Mouse (Mus musculus) hindbrain, embryonic 10.5 days (tissue): ENCODE data around the gene Rab5b. TPM values are rescaled to one million over a fixed set of nuclear protein-coding genes. Genes with fewer than 3 reads are reported as not detected.
"Not testable (repeated sequence)": the region's sequence is repeated elsewhere in the genome, so short reads cannot be mapped to it uniquely, and the experiment has no call there.

Experiments
- DNase-seq: peaks from one replicate; pipeline ENCODE4 v3.0.0-alpha.2; 2017; ENCODE audit warnings: low spot score
- H3K27ac ChIP-seq: fragments of 300-500 bp; sonication (generic); 2 replicates; pipeline ENCODE4 v1.5.1; 2016; ENCODE audit warnings: mild to moderate bottlenecking, moderate library complexity
- H3K27me3 ChIP-seq: fragments of 300-500 bp; sonication (generic); 2 replicates; pipeline ENCODE4 v1.6.1; 2016; ENCODE audit warnings: mild to moderate bottlenecking; ENCODE audit not compliant: poor library complexity, insufficient read depth, severe bottlenecking
- H3K36me3 ChIP-seq: fragments of 300-500 bp; sonication (generic); 2 replicates; pipeline ENCODE4 v1.6.1; 2016; ENCODE audit warnings: mild to moderate bottlenecking, moderate library complexity
- H3K4me1 ChIP-seq: fragments of 300-500 bp; sonication (generic); replicated peaks from 2 replicates; pipeline ENCODE4 v1.6.1; 2016; ENCODE audit warnings: mild to moderate bottlenecking
- H3K4me3 ChIP-seq: fragments of 300-500 bp; sonication (generic); 2 replicates; pipeline ENCODE4 v1.5.1; 2016; ENCODE audit warnings: mild to moderate bottlenecking, moderate library complexity
- H3K9me3 ChIP-seq: fragments of 300-500 bp; sonication (generic); 2 replicates; pipeline ENCODE4 v1.6.1; 2016; ENCODE audit warnings: mild to moderate bottlenecking, moderate library complexity
- WGBS: fragments of 180-500 bp; shearing (Covaris S2); methylation state at CpG from one replicate; pipeline ENCODE4 v1.1.7; 2016; 5-methylcytosine and 5-hydroxymethylcytosine counted together
- polyA plus RNA-seq: library from polyadenylated mRNA; unstranded; fragments of >200 nt; fragmentation: Nextera tagmentation; extraction: Ambion mirVana; gene quantifications from 2 replicates; pipeline ENCODE4 v1.2.1, GENCODE M21; 2016

The Rab5b gene
- polyA plus RNA-seq, 1 experiment from 2014 or later = 86.0 TPM

DNA sequence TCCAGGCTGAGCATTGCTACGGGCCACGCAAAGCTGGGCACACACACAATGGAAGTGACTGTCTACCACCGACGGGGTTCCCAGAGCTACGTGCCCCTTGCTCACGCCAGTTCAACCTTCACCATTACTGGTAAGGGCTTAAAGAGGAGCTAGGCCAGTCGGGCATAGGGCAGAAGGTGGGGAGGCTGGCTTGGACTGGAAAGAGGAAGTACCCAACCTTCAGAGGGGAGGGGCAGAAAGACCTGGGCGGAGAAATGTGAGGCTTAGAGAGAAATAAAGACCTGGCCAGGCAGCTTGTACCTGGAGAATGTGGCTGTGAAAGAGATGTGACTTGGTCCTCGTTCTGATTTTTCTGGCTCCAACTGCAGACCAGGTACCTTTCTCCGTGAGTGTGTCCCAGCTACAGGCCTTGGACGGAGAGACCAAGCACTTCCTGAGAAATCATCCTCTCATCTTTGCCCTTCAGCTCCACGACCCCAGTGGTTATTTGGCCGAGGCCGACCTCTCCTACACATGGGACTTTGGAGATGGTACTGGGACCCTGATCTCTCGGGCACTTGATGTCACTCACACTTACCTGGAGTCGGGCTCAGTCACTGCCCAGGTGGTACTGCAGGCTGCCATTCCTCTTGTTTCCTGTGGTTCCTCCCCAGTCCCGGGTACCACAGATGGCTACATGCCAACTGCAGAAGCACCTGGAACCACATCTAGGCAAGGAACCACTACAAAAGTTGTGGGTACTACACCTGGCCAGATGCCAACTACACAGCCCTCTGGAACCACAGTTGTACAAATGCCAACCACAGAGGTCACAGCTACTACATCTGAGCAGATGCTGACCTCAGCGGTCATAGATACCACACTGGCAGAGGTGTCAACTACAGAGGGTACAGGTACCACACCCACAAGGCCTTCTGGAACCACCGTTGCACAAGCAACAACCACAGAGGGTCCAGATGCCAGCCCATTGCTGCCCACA is 19.8 kb upstream of the Rab5b start:
- H3K4me3 ChIP-seq = no peak overlapping the region
- DNase-seq = no peak
- H3K36me3 ChIP-seq = no peaks in the 10 kb centered on the region
- no peak overlapping the region for H3K27ac ChIP-seq
- no peaks in the 10 kb centered on the region for H3K4me1 ChIP-seq
- H3K9me3 ChIP-seq = no peaks in the 10 kb centered on the region
- H3K27me3 ChIP-seq = no peaks in the 10 kb centered on the region
- 91% methylated on average over 19 of the region's 19 CpGs for WGBS

GRCm38 (mm10) chr10:128711318-128711717 is 15.3 kb upstream of the Rab5b start:
- WGBS = 95% methylated on average over 7 of the region's 7 CpGs

GRCm38 (mm10) chr10:128705317-128705693 is 9.2 kb upstream of the Rab5b start:
- H3K27ac ChIP-seq = peak overlapping the region; percentile 95

More at GRCm38 (mm10) chr10:128711318-128711717, 15.3 kb upstream of the Rab5b start:
- H3K4me3 ChIP-seq, DNase-seq, H3K36me3 ChIP-seq, H3K27me3 ChIP-seq, H3K4me1 ChIP-seq, H3K27ac ChIP-seq, H3K9me3 ChIP-seq: not testable (repeated sequence)

GRCm38 (mm10) chr10:128704491-128705316 is 8.6 kb upstream of the Rab5b start, which contains the start of gene Cdk2:
TSS of gene Cdk2 (minus strand) at chr10:128705031.
- Histone ChIP-seq H3K27me3 (0 out of 2 replicates have a peak, but pooled peaks cover 2% of the 10 kb centered on the region), H3K4me3 (peak within 1 kb of the TSS; percentile 90), H3K27ac (peak within 1 kb of the TSS; percentile 95), H3K4me1 (peaks cover 31% of the 10 kb centered on the region), H3K9me3 (no peaks in the 10 kb centered on the region), H3K36me3 (peaks cover 38% of the 10 kb centered on the region)
- WGBS = under 1% methylated on average over 61 of the region's 62 CpGs
- peak; percentile 95 for DNase-seq

More at GRCm38 (mm10) chr10:128705317-128705693, 9.2 kb upstream of the Rab5b start:
- no peak for DNase-seq
- Histone ChIP-seq H3K27me3 (0 out of 2 replicates have a peak, but pooled peaks cover 2% of the 10 kb centered on the region), H3K4me3 (peak overlapping the region; percentile 90), H3K4me1 (peaks cover 31% of the 10 kb centered on the region), H3K36me3 (peaks cover 32% of the 10 kb centered on the region), H3K9me3 (no peaks in the 10 kb centered on the region)
- WGBS = 12% methylated on average over 11 of the region's 11 CpGs

GRCm38 (mm10) chr10:128703895-128704294 is 7.8 kb upstream of the Rab5b start, which contains the start of gene Pmel:
TSS of gene Pmel (plus strand) at chr10:128704195.
- H3K9me3 ChIP-seq = no peaks in the 10 kb centered on the region
- peaks cover 46% of the 10 kb centered on the region for H3K36me3 ChIP-seq
- DNase-seq = no peak
- 32% methylated on average over 4 of the region's 4 CpGs for WGBS
- H3K27ac ChIP-seq = peak within 1 kb of the TSS; percentile 95
- 0 out of 2 replicates have a peak, but pooled peaks cover 2% of the 10 kb centered on the region for H3K27me3 ChIP-seq
- peak within 1 kb of the TSS; percentile 90 for H3K4me3 ChIP-seq
- peaks cover 31% of the 10 kb centered on the region for H3K4me1 ChIP-seq

- 88% methylated on average over 6 of the region's 6 CpGs for WGBS
- no peaks in the 10 kb centered on the region for H3K9me3 ChIP-seq
- no peak overlapping the region for H3K4me3 ChIP-seq
- H3K4me1 ChIP-seq = peaks cover 31% of the 10 kb centered on the region
- peaks cover 58% of the 10 kb centered on the region for H3K36me3 ChIP-seq
- 0 out of 2 replicates have a peak, but pooled peaks cover 2% of the 10 kb centered on the region for H3K27me3 ChIP-seq
- no peak overlapping the region for H3K27ac ChIP-seq
- DNase-seq = no peak
These were observed 6.4 kb upstream of the Rab5b start for GRCm38 (mm10) chr10:128702328-128703007.

DNA sequence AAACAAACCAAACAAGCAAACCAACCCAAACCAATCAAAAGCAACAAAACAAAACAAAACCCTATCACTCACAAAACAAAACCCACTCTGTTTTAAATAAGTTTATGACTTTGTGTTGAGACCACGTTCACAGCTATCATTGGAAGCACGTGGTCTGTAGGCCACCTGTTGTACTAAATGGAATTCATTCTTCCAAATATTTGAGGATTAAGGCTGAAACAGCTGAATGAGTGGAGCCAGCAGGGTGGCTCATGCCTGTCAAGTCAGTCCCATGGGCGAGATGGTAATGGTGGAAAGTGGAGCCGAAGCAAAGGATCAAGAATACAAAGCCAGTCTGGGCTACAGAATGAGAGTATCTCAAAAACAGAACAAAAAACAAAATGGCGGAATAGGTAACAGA is 4.6 kb upstream of the Rab5b start:
- no peak for DNase-seq
- H3K4me3 ChIP-seq = no peak overlapping the region
- peaks cover 31% of the 10 kb centered on the region for H3K4me1 ChIP-seq
- no peak overlapping the region for H3K27ac ChIP-seq
- no peaks in the 10 kb centered on the region for H3K9me3 ChIP-seq
- H3K36me3 ChIP-seq = peaks cover 61% of the 10 kb centered on the region
- 96% methylated on average over 5 of the region's 5 CpGs for WGBS
- H3K27me3 ChIP-seq = no peaks in the 10 kb centered on the region

DNA sequence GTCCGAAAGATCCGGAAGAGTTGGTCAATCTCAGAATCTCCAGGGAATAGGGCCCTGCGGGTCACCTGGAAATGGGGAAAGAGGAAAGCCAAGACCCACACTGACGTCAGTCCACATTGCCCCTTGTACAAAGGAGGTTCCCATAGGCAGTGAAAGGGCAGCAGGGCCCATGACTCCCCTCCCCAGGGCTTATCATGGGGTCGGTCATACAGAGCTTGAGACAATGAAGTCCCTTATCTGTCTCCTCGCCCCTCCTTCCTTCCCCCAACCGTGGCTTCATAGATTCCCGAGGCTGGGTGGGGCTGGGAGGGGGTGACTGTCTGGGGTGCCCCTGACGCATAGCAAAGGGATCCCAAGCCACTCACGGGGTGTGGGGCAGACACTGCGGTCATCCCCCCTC is 3.5 kb upstream of the Rab5b start:
- H3K9me3 ChIP-seq = no peaks in the 10 kb centered on the region
- 83% methylated on average over 11 of the region's 11 CpGs for WGBS
- DNase-seq = no peak
- H3K4me3 ChIP-seq = no peak overlapping the region
- no peak overlapping the region for H3K27ac ChIP-seq
- peaks cover 61% of the 10 kb centered on the region for H3K36me3 ChIP-seq
- H3K27me3 ChIP-seq = no peaks in the 10 kb centered on the region
- peaks cover 30% of the 10 kb centered on the region for H3K4me1 ChIP-seq

DNA sequence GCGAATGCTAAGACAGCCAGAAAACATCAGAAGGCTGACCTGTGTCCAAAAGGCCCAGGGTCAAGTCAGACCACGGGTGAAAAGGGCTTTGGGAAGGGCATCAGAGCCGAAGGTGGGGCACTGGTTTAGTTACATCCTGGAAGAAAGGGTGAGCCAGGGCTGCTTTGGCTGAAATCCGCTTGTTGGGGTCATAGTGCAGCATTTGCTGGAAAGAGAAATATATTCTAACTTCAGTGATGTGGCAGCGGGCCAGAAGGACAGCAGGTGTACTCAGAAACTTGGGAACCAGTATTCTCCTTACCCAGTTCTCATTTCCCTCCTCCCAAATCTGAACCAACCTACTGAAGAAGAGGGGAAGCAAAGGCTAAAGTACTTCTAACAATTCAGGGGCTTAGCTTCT is 2.9 kb upstream of the Rab5b start:
- 89% methylated on average over 5 of the region's 5 CpGs for WGBS
- DNase-seq = no peak
- Histone ChIP-seq H3K36me3 (peaks cover 61% of the 10 kb centered on the region), H3K27ac (no peak overlapping the region), H3K4me1 (peaks cover 29% of the 10 kb centered on the region), H3K9me3 (no peaks in the 10 kb centered on the region), H3K4me3 (no peak overlapping the region), H3K27me3 (no peaks in the 10 kb centered on the region)

DNA sequence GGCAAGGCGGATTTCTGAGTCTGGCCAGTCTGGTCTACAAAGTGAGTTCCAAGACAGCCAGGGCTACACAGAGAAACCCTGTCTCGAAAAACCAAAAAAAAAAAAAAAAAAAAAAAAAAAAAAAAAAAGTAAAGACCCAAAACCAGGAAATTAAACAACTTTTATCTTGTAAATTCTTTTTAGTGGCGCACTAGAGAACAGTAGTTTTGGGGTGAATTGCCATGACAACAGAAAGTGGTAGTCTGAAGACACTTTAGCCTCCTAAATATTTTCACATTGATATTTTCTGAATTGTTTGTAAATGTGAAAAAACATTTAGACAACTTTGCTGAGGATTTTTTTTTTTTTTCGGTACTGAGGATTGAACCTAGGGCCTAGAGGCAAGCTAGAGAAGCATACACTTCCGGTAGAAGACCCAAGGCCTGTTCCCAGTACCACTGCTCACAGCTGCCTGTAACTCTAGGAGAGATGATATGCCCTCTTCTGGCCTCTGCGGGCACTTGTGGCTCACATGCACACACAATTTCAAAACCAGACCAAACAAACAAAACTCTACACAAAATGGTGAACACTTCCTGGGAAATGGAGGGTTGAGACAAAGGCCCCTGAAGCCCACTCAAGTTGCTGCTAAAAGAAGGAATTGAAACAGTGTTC is 1.1 kb upstream of the Rab5b start:
- no peak for DNase-seq
- H3K27ac ChIP-seq = no peak overlapping the region
- 85% methylated on average over 6 of the region's 6 CpGs for WGBS
- peak overlapping the region; percentile 83; the same call in 1 of the 2 replicates for H3K4me3 ChIP-seq
- no peaks in the 10 kb centered on the region for H3K9me3 ChIP-seq
- peaks cover 51% of the 10 kb centered on the region for H3K36me3 ChIP-seq
- H3K27me3 ChIP-seq = no peaks in the 10 kb centered on the region
- peaks cover 17% of the 10 kb centered on the region for H3K4me1 ChIP-seq

- Histone ChIP-seq H3K36me3 (peaks cover 38% of the 10 kb centered on the region), H3K9me3 (no peaks in the 10 kb centered on the region), H3K27me3 (no peaks in the 10 kb centered on the region), H3K27ac (peak overlapping the region; percentile 98), H3K4me1 (peaks cover 17% of the 10 kb centered on the region), H3K4me3 (peak overlapping the region; percentile 83)
- no peak for DNase-seq
- under 1% methylated on average over 22 of the region's 22 CpGs for WGBS
These were observed 563 bp downstream of the Rab5b start for GRCm38 (mm10) chr10:128695411-128695991.
